Mouse (Mus musculus): ENCODE measurements around the gene Invs.

DNA sequence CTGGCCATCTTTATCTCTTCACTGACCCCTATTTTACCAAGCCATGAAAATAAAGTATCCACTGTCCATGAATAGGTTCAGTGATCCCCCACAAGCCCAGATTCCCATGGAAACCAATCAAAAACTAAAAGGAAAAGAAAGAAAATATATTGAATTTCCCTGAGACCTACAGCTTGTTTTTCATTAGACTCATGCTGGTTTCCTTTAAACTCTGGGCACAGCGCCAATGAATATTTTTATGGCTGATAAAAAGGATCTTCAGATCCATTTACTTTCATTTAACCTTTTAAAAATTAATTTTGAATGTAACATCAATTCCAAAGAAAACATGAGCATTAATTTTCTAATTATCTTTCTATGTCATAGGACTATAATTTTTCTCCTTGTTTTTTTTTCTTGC is 41.7 kb downstream of the Invs start:
- TF ChIP-seq CTCF (IDR thresholded peaks at IDR 0.05) (no peak), EP300 (IDR thresholded peaks at IDR 0.05; ENCODE audit: insufficient read depth, low read depth, low read length) (no peak)
